Mouse (Mus musculus) lung, embryonic 14.5 days (tissue): ENCODE measurements around the gene Olfr734. TPM values are rescaled to one million over a fixed set of nuclear protein-coding genes. Genes with fewer than 3 reads are reported as not detected.

Experiments used
- ATAC-seq: fragments of 200-750 bp; cut with Nextera tagmentation; 2 replicates; pipeline ENCODE4 v1.8.0; 2017; ENCODE audit warnings: mild to moderate bottlenecking, moderate TSS enrichment, moderate library complexity; ENCODE audit not compliant: insufficient read depth
- DNase-seq: peaks from one replicate; pipeline ENCODE4 v3.0.0-alpha.2; 2015
- H3K27ac ChIP-seq: fragments of 300-500 bp; sonication (generic); 2 replicates; pipeline ENCODE4 v1.5.1; 2014; ENCODE audit warnings: low read depth, mild to moderate bottlenecking, moderate library complexity
- H3K27me3 ChIP-seq: fragments of 300-500 bp; sonication (generic); 2 replicates; pipeline ENCODE4 v1.6.1; 2014; ENCODE audit warnings: low read length, control low read depth; ENCODE audit not compliant: insufficient read depth
- H3K36me3 ChIP-seq: fragments of 300-500 bp; sonication (generic); 2 replicates; pipeline ENCODE4 v1.6.1; 2014; ENCODE audit warnings: control low read depth; ENCODE audit not compliant: insufficient read depth
- H3K4me1 ChIP-seq: fragments of 300-500 bp; sonication (generic); 2 replicates; pipeline ENCODE4 v1.6.1; 2014; ENCODE audit warnings: antibody characterized with exemption, control low read depth; ENCODE audit not compliant: insufficient read depth
- H3K4me2 ChIP-seq: fragments of 300-500 bp; sonication (generic); 2 replicates; pipeline ENCODE4 v1.6.1; 2014; ENCODE audit warnings: mild to moderate bottlenecking
- H3K4me3 ChIP-seq: fragments of 300-500 bp; sonication (generic); 2 replicates; pipeline ENCODE4 v1.5.1; 2014; ENCODE audit warnings: low read depth, low read length
- H3K9ac ChIP-seq: fragments of 300-500 bp; sonication (generic); 2 replicates; pipeline ENCODE4 v1.6.1; 2014
- H3K9me3 ChIP-seq: fragments of 300-500 bp; sonication (generic); 2 replicates; pipeline ENCODE4 v1.6.1; 2016; ENCODE audit warnings: low read depth, low read length, control low read depth
- CTCF ChIP-seq: IDR thresholded peaks from 2 replicates; pipeline ENCODE4 v1.5.1; 2016; ENCODE audit warnings: antibody characterized with exemption, low read depth
- WGBS: fragments of 180-500 bp; shearing (Covaris S2); extraction: QIAGEN DNeasy Blood & Tissue Kit; methylation state at CpG from one replicate; pipeline ENCODE4 v1.1.7; 2014; 5-methylcytosine and 5-hydroxymethylcytosine counted together
- polyA plus RNA-seq: library from polyadenylated mRNA; unstranded; fragments of >200 nt; fragmentation: Nextera tagmentation; extraction: Ambion mirVana; gene quantifications from 2 replicates; pipeline ENCODE4 v1.2.1, GENCODE M21; 2014

Gene Olfr734
- polyA plus RNA-seq, 1 experiment from 2014 or later: not detected

DNA sequence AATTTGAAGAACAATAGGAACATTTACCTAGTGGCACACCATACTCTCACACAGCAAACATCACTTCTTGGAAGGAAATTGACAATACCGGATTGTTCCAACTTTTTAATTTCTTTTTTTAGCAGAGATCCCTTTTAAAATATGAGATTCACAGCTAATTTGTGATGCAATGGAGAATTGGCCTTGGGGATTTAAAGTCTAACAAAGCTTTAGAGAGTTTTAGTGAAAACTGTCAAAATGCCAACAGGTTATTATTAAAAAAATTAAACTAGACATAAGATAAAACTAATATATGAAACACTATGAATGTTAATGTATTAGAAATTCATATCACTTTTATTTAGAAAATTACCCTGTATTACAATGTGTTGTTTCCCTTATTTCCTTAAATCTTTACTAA lies 42.5 kb downstream of the Olfr734 start, which contains the start of gene Olfr732:
Olfr732 (minus strand) TSS at position 101 of the 400 bp plus-strand sequence.
- Histone ChIP-seq H3K27me3 (no peaks in the 10 kb centered on the region), H3K4me1 (no peaks in the 10 kb centered on the region), H3K4me3 (no peak within 1 kb of the TSS), H3K4me2 (no peak within 1 kb of the TSS), H3K36me3 (no peaks in the 10 kb centered on the region), H3K9ac (no peak within 1 kb of the TSS), H3K27ac (no peak within 1 kb of the TSS), H3K9me3 (no peaks in the 10 kb centered on the region)
- no peak for TF ChIP-seq CTCF
- ATAC-seq (no peak), DNase-seq (no peak)
- WGBS: 86% methylated on average over 1 of the region's 1 CpGs

Other genes with a start within 250 kb of the Olfr734 start
- not detected in 2 replicates for gene Olfr726, start 235.8 kb downstream of the Olfr734 start, polyA plus RNA-seq
- gene Olfr727, start 203.6 kb downstream of the Olfr734 start, polyA plus RNA-seq: not detected in 2 replicates
- gene Olfr728, start 184.1 kb downstream of the Olfr734 start, polyA plus RNA-seq: not detected in 2 replicates
- not detected in 2 replicates for gene Olfr729, start 173.9 kb downstream of the Olfr734 start, polyA plus RNA-seq
- gene Olfr730, start 138.6 kb downstream of the Olfr734 start, polyA plus RNA-seq: not detected in 2 replicates
- not detected in 2 replicates for gene Olfr731, start 84.9 kb downstream of the Olfr734 start, polyA plus RNA-seq
- not detected in 2 replicates for gene Olfr732, start 42.6 kb downstream of the Olfr734 start, polyA plus RNA-seq
- gene Olfr733, start 25.2 kb downstream of the Olfr734 start, polyA plus RNA-seq: not detected in 2 replicates
- gene Olfr735, start 22.1 kb upstream of the Olfr734 start, polyA plus RNA-seq: not detected in 2 replicates
- gene Tlr11, start 31.2 kb upstream of the Olfr734 start, polyA plus RNA-seq: not detected in 2 replicates
- not detected in 2 replicates for gene Olfr736, start 54.4 kb upstream of the Olfr734 start, polyA plus RNA-seq
- gene Olfr738, start 80.8 kb upstream of the Olfr734 start, polyA plus RNA-seq: not detected in 2 replicates
- gene Olfr739, start 91.9 kb upstream of the Olfr734 start, polyA plus RNA-seq: not detected in 2 replicates
- not detected in 2 replicates for gene Olfr740, start 118.8 kb upstream of the Olfr734 start, polyA plus RNA-seq
- not detected in 2 replicates for gene Olfr741, start 146.0 kb upstream of the Olfr734 start, polyA plus RNA-seq
- gene Olfr742, start 176.8 kb upstream of the Olfr734 start, polyA plus RNA-seq: not detected in 2 replicates
- gene Olfr743, start 195.1 kb upstream of the Olfr734 start, polyA plus RNA-seq: not detected in 2 replicates